Mouse (Mus musculus) natural killer cell, adult 2 months (primary cell): ENCODE results near the gene Sirt2.

Experiments used
- DNase-seq, 2 experiments: peaks; one replicate each; pipeline ENCODE4 v3.0.0; 2022; ENCODE audit warnings: low spot score in 2 of 2

Sirt2 gene

GRCm38 (mm10) chr7:28816201-28816600 is 49.7 kb downstream of the Sirt2 start:
- DNase-seq: peak in 1 of 2 experiments; percentile 45

DNA sequence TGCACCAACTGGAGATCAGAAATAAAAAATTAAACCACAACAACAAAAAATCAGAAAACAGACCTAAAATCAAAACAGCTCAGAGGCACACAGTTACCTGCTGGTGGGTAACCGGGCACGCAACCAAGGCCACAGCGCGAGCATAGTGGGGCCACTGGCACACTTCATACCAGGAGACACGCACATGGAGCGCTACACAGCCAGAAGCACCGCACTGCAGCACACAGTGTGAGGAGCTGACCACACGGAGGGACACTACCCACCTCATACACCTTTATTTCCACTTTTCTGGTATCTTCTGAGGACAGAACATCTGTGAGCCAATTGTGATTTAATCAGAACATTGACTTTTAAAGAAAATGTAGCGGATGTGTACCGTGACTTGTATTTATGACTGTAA is 50.4 kb downstream of the Sirt2 start:
- DNase-seq: no peak

DNA sequence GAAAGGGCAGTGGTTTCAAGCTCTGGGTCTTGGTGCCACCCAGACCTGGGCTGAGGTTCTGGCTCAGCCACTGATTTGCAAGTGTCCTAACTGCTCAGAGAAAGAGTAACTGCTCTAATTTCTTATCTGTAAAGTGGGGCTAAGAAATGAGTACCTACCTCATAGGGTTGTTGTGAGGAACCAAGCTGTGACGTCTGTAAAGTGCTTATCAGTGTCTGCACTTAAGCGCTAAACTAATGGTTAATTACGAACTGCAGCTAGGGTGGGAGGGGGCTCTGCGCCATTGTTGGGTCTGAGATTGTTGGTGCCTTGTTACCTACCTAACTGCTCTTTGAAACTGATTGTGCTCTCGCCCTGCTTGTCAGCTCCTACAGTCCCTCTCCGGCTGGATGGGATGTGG is 51.0 kb downstream of the Sirt2 start:
- DNase-seq: no peak

DNA sequence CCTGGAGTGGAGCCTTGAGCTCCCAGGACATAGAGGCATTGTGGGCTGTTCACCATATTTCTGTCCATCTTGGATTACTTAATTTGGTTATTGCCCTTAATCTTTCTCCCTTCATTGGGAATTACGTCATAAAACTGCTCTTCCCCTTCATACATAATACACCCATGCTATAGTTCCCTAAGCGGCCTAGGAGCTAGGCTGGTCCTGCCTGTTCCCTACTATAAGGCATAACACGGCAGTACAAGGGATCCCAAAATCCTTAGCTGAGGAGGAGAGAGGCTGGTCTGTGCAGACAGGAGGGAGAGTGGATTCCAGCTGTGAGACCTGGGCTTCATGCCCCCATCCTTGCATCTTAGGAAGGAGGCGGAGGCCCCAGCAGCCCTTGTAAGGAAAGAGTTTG is 51.4 kb downstream of the Sirt2 start:
- no peak for DNase-seq

- no peak for DNase-seq
These were observed 51.9 kb downstream of the Sirt2 start for GRCm38 (mm10) chr7:28818436-28818835.

GRCm38 (mm10) chr7:28818861-28819452 is 52.4 kb downstream of the Sirt2 start:
- DNase-seq: no peak

- DNase-seq: no peak
These were observed 53.0 kb downstream of the Sirt2 start for GRCm38 (mm10) chr7:28819571-28819970.

DNA sequence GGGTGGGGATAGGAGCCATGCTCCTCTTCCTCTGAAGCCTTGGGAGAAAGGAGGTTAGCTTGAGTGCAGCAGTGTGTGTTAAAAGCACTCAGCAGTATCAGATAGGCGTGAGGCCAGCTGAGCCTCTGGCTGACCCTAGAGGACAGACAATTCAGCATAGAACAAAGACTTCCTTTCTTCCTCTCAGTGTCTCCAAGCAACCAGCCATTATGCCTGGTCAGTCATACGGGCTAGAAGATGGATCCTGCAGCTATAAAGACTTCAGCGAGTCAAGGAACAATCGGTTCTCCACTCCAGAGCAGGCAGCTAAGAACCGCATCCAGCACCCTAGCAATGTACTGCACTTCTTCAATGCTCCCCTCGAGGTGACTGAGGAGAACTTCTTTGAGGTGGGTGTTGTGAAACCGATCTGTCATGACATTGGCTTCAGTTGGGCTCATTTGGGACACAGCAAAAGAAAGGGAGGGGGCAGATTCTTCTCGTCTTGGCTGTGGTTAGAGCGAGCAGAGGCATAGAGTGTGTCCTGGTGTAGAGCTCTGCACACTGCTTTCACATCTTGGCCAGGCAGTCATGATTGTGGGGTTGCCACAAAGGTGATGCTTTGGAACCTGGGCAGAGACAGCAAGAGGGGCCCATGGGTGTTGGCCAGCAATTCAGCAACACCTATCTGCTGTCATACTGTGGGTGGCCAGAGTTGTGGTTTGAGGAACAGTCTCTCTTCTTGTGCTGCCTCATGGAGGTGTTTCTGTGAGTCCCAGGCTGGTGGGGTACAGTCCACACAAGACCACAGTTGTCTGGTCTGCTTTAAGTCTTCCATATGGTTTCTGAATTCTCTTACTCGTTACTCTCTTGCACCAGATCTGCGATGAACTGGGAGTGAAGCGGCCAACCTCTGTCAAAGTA is 54.1 kb downstream of the Sirt2 start:
- DNase-seq: peak; percentile 67 to 82

GRCm38 (mm10) chr7:28821261-28821831 is 54.8 kb downstream of the Sirt2 start:
- DNase-seq: no peak

DNA sequence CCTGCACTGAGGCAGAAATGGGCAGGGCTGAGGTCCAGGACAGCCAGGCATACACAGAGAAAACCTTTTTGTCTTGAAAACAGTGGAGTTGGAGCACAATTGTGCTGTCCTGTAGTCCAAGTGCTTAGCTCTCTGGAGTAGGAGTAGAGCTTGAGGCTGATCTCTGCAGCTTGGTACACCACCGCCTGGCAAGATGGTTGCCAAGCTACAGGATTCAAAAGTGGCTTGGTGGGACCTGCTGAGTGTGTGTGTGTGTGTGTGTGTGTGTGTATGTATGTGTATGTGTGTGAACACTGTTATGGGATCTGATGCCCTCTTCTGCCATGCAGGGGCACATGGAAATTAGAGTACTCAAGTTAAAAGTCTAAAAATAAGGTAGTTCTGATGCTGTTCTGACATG is 56.0 kb downstream of the Sirt2 start:
- DNase-seq: no peak

DNA sequence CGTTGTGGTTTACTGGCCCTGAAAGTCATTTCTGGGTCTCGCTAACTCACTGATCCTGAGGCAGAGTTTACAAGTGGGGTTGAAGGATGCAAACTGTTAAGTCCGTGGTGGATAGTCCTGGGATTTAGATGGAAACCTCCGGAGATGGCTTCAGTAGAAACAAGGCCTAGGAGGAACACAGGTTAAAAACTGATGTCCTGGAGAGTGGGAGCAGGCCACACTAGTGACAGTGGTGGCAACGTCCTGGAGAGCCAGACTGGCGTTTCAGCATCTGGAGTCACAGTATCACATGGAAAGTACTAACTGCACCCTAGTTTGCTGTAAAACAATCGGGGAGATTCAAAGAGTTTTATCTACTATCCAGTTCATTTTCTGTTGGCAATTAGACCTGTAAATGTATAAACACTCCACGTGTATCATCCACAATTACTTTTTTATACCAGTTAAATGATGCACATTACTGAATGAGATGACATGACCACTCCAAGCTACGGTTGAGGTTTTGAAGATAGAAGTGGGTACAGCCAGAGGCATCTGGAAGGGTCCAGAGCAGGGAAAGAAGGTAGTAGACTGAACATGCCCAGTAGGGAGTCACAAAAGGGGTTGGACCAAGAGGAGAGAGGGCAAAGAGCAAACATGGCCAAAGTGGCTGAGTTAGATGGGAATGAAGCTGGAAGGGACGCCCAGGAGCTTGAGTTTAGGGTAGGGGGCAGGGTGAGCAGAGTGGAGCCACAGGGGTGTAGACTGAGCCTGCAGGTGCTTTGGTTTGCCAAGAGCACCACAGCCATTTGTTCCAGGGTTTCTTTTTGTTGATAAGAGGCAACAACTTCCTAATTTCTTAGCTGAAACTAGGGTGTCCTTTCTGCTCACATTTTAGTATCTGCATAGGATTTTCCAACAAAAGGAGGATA is 56.7 kb downstream of the Sirt2 start:
- no peak for DNase-seq

GRCm38 (mm10) chr7:28823932-28824331 is 57.4 kb downstream of the Sirt2 start:
- no peak for DNase-seq

DNA sequence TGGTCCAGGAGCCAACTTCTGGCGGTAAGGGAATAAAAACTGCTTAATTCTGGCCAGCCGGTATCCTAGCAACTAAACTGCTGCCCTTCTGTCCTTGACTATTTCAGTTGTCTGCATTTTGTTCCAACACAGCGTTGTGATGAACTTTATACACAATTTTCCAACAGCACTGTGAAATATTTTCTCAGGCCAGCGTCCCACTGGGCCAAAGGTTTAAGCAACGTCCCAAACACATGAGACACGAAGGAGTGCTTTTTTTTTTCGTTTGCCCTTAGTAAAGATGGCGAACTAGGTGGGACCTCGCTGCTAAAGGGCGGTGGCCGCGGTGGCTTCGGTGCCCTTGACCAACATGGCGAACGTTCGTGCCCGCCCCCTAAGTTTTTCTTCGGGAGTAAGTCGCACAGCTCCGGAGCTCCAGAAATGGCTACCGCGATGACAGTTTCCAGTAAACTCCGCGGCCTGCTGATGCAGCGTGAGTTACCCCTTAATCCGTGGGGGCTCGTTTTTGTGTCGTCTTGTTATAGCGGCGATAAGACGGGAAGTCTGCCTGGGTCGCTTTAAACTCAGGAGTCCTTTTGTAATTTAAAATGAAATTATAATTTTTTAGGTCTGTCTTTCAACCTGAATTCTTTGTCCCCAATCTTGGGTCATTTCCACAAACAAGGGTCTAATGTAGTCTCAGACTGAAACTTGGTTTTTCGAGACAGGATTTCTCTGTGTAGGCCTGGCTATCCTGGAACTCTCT is 58.6 kb downstream of the Sirt2 start, which contains the start of gene Ech1:
Gene Ech1 (plus strand): TSS at position 277 of the 745 bp plus-strand sequence.
- peak; percentile 76 to 84 for DNase-seq

DNA sequence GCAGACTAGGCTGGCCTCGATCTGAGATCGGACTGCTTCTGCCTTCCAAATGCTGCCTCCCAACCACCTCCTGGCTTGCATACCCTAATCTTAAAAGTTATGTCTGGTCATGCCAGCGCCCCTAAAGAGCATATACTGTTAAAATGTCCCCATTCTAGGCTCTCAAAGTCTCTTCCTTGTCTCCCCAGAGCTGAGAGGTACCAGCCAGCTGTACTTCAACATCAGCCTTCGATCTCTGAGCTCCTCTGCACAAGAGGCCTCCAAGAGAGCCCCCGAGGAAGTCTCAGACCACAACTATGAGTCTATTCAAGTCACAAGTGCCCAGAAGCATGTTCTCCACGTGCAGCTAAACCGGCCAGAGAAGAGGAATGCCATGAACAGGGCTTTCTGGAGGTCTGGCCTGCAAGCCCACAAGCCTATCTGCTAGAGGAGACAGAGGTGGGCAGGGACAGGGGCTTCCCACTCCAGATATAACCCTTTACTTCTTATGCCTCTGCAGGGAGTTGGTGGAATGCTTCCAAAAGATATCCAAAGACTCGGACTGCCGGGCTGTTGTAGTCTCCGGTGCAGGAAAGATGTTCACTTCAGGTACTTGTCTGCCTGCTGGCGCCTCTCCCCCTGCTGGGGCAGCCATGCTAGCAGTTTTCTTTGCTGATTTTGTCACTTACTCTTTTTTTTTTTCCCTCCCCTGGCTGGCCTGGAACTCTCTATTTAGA is 59.3 kb downstream of the Sirt2 start:
- DNase-seq: no peak

DNA sequence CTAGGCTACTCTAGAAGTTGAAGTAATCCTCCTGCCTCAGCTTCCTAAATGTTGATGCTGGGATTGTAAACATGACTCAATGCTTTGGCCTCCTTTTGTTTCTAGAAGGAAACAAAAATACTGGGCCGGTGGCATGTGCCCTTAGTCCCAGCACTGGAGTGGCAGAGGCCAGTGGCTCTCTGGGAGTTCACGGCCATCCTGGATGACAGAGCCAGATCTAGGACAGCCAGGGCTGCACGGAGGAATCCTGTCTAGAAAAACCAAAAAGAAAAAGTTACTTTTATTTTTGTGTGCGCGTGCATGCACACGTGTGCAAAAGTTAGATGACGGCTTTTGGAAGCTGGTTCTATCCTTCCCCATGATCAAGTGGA is 59.9 kb downstream of the Sirt2 start:
- DNase-seq: no peak

- DNase-seq: no peak
These were observed 60.8 kb downstream of the Sirt2 start for GRCm38 (mm10) chr7:28827338-28827737.

DNA sequence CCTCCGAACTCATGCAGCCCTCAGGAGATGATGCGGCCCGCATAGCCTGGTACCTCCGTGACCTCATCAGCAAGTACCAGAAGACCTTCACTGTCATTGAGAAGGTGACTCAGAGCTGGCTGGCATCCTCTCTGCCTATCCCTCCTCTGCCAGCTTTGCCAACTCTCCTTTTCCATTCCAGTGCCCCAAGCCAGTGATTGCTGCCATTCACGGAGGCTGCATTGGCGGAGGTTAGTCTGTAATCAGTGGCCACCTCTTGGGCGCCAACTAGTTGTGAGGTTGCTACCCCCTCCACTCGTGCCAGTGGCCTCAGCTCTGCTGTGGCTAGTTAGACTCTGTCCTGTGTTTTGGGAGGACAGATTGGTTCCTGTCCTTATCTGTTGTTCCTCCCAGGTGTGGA is 63.3 kb downstream of the Sirt2 start:
- DNase-seq: no peak

- no peak for DNase-seq
These were observed 64.4 kb downstream of the Sirt2 start for GRCm38 (mm10) chr7:28830981-28831380.

DNA sequence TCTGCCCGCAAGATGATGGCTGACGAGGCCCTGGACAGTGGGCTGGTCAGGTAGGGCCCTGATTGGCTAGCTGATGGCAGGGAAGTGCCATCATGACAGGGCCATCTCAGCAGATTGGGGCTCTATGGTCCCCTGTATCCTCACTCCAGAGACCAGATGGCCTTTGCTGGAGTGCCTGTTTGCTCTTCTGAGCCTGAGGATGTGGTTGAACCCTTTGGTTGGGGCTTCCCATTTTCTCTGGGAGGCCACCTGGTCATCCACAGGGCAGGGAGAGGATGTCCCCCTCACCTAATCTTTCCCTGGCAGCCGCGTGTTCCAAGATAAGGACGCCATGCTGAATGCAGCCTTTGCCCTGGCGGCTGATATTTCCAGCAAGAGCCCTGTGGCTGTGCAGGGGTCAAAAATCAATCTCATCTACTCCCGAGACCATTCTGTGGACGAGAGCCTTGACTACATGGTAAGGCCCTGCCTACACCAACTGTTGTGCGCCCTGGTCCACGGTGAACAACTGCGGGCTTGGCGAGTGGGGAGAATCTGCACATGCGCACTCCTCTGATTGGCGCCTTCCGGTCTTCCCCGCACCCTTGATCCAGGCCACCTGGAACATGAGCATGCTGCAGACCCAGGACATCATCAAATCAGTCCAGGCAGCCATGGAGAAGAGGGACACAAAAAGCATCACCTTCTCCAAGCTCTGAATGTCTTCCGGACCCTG is 65.0 kb downstream of the Sirt2 start:
- DNase-seq: no peak

DNA sequence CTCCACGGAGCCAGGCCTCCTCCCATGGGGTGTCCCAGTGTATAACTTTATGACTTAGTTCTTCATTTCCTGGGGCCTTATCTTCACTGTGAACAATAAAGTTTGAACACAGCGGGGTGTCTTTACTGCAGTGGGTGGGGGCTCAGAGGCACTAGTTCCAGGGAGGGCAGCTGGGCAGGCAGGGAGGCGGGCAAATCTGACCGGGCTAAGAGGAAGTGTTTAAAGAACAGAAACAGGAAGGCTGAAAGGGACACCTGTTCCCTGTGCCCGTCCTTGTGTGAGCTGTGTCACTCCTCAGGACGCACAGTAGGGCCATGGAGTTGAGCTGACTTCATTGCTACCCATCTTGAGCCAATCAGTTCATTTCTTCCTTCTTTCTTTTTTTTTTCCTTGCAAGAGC is 65.6 kb downstream of the Sirt2 start:
- no peak for DNase-seq
